Mouse (Mus musculus): Measurements from ENCODE around the gene Ccdc65. TPM values are rescaled to one million over a fixed set of nuclear protein-coding genes. Genes with fewer than 3 reads are reported as not detected.
A peak's percentile ranks its signal among the peaks of the same experiment; 100 is the strongest.

Ccdc65 gene
- polyA plus RNA-seq, 1 experiment, result 158 TPM

- no peak for TF ChIP-seq POLR2A (IDR thresholded peaks at IDR 0.05; ENCODE audit: control insufficient read depth, low read depth, low read length)
- no peak for TF ChIP-seq CTCF (IDR thresholded peaks at IDR 0.05; ENCODE audit: control insufficient read depth, insufficient read depth, insufficient replicate concordance, low read depth, low read length)
- Histone ChIP-seq H3K4me1 (ENCODE audit: control insufficient read depth, insufficient read depth, low read length) (peaks cover 9% of the 10 kb centered on the region), H3K27me3 (ENCODE audit: control insufficient read depth, insufficient read depth, low read length) (no peaks in the 10 kb centered on the region), H3K4me3 (ENCODE audit: control insufficient read depth, low read depth, low read length) (no peak overlapping the region), H3K27ac (ENCODE audit: control insufficient read depth, insufficient read depth, low read depth, low read length) (no peak overlapping the region), H3K36me3 (ENCODE audit: control insufficient read depth, insufficient read depth, low read length) (no peaks in the 10 kb centered on the region)
These were observed 33.6 kb upstream of the Ccdc65 start for GRCm38 (mm10) chr15:98674284-98674993.

- peaks cover 9% of the 10 kb centered on the region for H3K4me1 ChIP-seq (ENCODE audit: control insufficient read depth, insufficient read depth, low read length)
- H3K27ac ChIP-seq (ENCODE audit: control insufficient read depth, insufficient read depth, low read depth, low read length), result no peak overlapping the region
- H3K27me3 ChIP-seq (ENCODE audit: control insufficient read depth, insufficient read depth, low read length), result no peaks in the 10 kb centered on the region
- no peaks in the 10 kb centered on the region for H3K36me3 ChIP-seq (ENCODE audit: control insufficient read depth, insufficient read depth, low read length)
- no peak for TF ChIP-seq CTCF (IDR thresholded peaks at IDR 0.05; ENCODE audit: control insufficient read depth, insufficient read depth, insufficient replicate concordance, low read depth, low read length)
- TF ChIP-seq POLR2A (IDR thresholded peaks at IDR 0.05; ENCODE audit: control insufficient read depth, low read depth, low read length), result no peak
- no peak overlapping the region for H3K4me3 ChIP-seq (ENCODE audit: control insufficient read depth, low read depth, low read length)
These were observed 32.9 kb upstream of the Ccdc65 start for GRCm38 (mm10) chr15:98674994-98675545.

- TF ChIP-seq POLR2A (IDR thresholded peaks at IDR 0.05; ENCODE audit: control insufficient read depth, low read depth, low read length) (no peak), CTCF (IDR thresholded peaks at IDR 0.05; ENCODE audit: control insufficient read depth, insufficient read depth, insufficient replicate concordance, low read depth, low read length) (no peak)
- H3K4me3 ChIP-seq (ENCODE audit: control insufficient read depth, low read depth, low read length), result no peak overlapping the region
These were observed 32.3 kb upstream of the Ccdc65 start for GRCm38 (mm10) chr15:98675634-98676250.

GRCm38 (mm10) chr15:98676471-98676870 lies 31.5 kb upstream of the Ccdc65 start:
- Histone ChIP-seq H3K4me1 (ENCODE audit: control insufficient read depth, insufficient read depth, low read length) (peaks cover 6% of the 10 kb centered on the region), H3K36me3 (ENCODE audit: control insufficient read depth, insufficient read depth, low read length) (no peaks in the 10 kb centered on the region), H3K27ac (ENCODE audit: control insufficient read depth, insufficient read depth, low read depth, low read length) (no peak overlapping the region), H3K4me3 (ENCODE audit: control insufficient read depth, low read depth, low read length) (no peak overlapping the region), H3K27me3 (ENCODE audit: control insufficient read depth, insufficient read depth, low read length) (no peaks in the 10 kb centered on the region)
- no peak for TF ChIP-seq POLR2A (IDR thresholded peaks at IDR 0.05; ENCODE audit: control insufficient read depth, low read depth, low read length)
- no peak for TF ChIP-seq CTCF (IDR thresholded peaks at IDR 0.05; ENCODE audit: control insufficient read depth, insufficient read depth, insufficient replicate concordance, low read depth, low read length)

More at GRCm38 (mm10) chr15:98675634-98676250, 32.3 kb upstream of the Ccdc65 start:
- H3K36me3 ChIP-seq (ENCODE audit: control insufficient read depth, insufficient read depth, low read length), result no peaks in the 10 kb centered on the region
- peaks cover 6% of the 10 kb centered on the region for H3K4me1 ChIP-seq (ENCODE audit: control insufficient read depth, insufficient read depth, low read length)
- H3K27me3 ChIP-seq (ENCODE audit: control insufficient read depth, insufficient read depth, low read length), result no peaks in the 10 kb centered on the region
- no peak overlapping the region for H3K27ac ChIP-seq (ENCODE audit: control insufficient read depth, insufficient read depth, low read depth, low read length)

- no peaks in the 10 kb centered on the region for H3K36me3 ChIP-seq (ENCODE audit: control insufficient read depth, insufficient read depth, low read length)
- TF ChIP-seq POLR2A (IDR thresholded peaks at IDR 0.05; ENCODE audit: control insufficient read depth, low read depth, low read length), result peak; percentile 63
- TF ChIP-seq CTCF (IDR thresholded peaks at IDR 0.05; ENCODE audit: control insufficient read depth, insufficient read depth, insufficient replicate concordance, low read depth, low read length), result 0 out of 2 replicates have a peak, but pooled peaks have one; percentile 13
- no peak within 1 kb of the TSS for H3K27ac ChIP-seq (ENCODE audit: control insufficient read depth, insufficient read depth, low read depth, low read length)
- peak within 1 kb of the TSS; percentile 41 for H3K4me3 ChIP-seq (ENCODE audit: control insufficient read depth, low read depth, low read length)
- no peaks in the 10 kb centered on the region for H3K27me3 ChIP-seq (ENCODE audit: control insufficient read depth, insufficient read depth, low read length)
- peaks cover 6% of the 10 kb centered on the region for H3K4me1 ChIP-seq (ENCODE audit: control insufficient read depth, insufficient read depth, low read length)
These were observed 30.9 kb upstream of the Ccdc65 start, which contains the start of gene Rnd1 for GRCm38 (mm10) chr15:98676940-98677728. Rnd1 (minus strand) TSS chr15:98677461.

- H3K27me3 ChIP-seq (ENCODE audit: control insufficient read depth, insufficient read depth, low read length), result no peaks in the 10 kb centered on the region
- H3K4me3 ChIP-seq (ENCODE audit: control insufficient read depth, low read depth, low read length), result no peak overlapping the region
- TF ChIP-seq POLR2A (IDR thresholded peaks at IDR 0.05; ENCODE audit: control insufficient read depth, low read depth, low read length) (no peak), CTCF (IDR thresholded peaks at IDR 0.05; ENCODE audit: control insufficient read depth, insufficient read depth, insufficient replicate concordance, low read depth, low read length) (no peak)
- peaks cover 6% of the 10 kb centered on the region for H3K4me1 ChIP-seq (ENCODE audit: control insufficient read depth, insufficient read depth, low read length)
- H3K36me3 ChIP-seq (ENCODE audit: control insufficient read depth, insufficient read depth, low read length), result no peaks in the 10 kb centered on the region
- H3K27ac ChIP-seq (ENCODE audit: control insufficient read depth, insufficient read depth, low read depth, low read length), result no peak overlapping the region
These were observed 30.0 kb upstream of the Ccdc65 start for GRCm38 (mm10) chr15:98677977-98678376.

All from testis, adult 2 months (tissue).